Mouse (Mus musculus) kidney, postnatal 36 days (tissue): ENCODE data around the gene Gm609.
"Not testable (repeated sequence)": the region's sequence is repeated elsewhere in the genome, so short reads cannot be mapped to it uniquely, and the experiment has no call there.

Experiments
- DNase-seq, 2 experiments: peaks; one replicate each; pipeline ENCODE4 v3.0.0; 2021 to 2022; ENCODE audit warnings: mixed read lengths in 2 of 2

Gm609 gene

DNA sequence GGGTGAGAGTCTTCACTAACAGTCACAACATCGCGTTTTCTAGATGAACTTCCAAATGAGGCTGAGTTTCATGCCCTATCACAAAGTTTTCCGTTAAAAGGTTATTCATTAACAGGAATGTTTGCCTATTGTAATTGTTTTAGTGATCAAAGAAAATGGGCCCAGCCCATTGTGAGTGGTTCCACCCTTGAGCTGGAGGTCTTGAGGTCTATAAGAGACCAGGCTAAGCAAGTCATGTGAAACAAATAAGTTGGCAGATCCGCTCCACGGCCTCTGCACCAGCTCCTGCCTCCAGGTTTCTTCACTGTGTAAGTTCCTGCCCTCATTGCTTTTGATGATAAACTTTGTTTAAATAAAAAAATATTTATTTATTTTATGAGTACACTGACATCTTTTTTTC, at the start of gene Gm609:
TSS of gene Gm609 (minus strand) at position 43 of the 400 bp plus-strand sequence.
- peak in 1 of 2 experiments; percentile 7 for DNase-seq

DNA sequence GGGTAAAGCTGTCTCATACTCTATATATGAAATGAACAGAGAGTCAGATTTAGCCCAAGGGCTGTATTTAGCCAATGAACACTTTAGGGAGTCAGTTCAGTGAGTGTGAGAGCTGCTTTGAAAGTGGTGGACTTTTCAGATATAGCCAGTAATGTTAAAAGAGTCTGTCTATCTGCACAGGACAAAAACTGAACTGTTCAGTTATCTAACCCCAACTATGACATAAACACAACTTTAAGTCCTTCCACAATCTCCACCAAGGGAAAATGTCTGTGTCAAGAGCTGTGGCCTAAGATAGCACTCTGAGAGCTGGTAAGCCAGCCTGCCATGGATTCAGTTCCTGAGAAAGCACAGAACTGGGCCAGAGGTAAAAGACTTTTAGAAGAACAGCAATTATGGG, 49.3 kb upstream of the Gm609 start:
- DNase-seq: no peak

DNA sequence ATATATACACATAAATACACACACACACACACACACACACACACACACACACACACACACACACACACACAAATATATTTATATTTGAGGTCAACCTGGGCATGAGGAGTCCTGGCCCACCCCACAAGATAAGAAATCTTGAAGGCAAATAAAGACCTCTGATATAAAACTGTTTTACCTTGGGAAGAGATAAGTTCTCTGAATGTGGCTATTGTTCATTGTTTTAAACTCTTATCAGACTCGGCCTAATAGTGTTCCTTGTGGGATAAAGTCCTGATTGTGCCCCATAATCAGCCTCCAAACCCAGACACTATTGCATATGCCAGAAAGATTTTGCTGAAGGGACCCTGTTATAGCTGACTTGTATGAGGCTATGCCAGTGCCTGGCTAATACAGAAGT, 45.6 kb upstream of the Gm609 start:
- not testable (repeated sequence) for DNase-seq

DNA sequence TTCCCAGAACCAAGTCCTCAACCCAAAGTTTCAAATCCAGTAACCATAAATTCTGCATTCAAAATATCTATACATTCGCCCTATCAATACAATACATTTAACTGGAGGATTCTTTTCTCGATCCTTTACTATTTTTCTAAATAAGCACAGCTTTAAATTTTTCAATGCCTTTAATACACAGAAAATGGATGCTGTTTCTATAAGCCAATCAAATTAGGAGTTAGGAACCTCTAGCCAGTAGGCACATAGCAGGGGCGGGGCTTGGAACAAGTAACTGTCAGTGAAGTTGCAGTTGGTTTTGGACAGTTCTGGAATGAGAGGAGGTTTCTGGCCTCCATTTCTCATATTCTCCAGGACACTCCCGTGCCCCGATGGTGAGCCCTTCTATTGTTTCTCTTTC, 42.2 kb upstream of the Gm609 start, which contains the start of gene Slc9c1:
TSS of gene Slc9c1 (plus strand) at position 301 of the 400 bp plus-strand sequence.
- DNase-seq: no peak

DNA sequence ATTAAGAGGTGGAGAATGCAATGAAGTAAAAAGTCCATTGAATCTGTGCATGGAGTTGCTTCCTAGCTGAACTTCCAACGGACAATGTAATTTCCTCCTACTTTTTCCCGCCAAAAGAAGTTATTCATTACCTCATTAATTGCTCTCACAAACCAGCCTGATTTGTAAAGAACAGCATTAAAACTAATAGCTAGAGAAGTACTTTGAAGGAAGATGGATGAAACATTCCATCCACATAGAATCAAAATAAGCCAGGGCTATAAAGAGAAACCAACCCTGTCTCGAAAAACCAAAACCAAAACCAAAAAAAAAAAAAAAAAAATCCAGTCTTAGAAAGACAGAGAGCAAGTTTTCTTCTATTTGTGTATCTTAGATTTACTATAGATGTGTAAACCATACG, 39.2 kb upstream of the Gm609 start, which contains the start of gene Gm17783:
TSS of gene Gm17783 (minus strand) at position 101 of the 400 bp plus-strand sequence.
- no peak for DNase-seq

DNA sequence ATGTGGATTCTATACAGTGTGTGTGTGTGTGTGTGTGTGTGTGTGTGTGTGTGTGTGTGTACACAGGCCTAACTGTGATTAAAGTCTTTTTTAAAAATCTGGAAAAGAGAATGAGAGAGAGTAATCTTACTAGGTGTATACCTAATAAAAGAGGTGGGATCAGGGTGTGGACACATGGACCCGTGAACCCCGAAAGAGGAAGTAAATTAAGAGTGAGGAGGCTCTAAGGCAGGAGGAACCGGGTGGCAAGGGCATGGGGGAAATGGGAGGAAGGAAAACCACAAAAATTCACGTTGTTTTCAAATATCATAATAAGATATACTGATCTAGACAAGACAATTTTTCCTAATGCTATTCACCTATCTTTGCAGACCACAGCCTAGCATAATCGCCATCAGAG, 32.8 kb upstream of the Gm609 start:
- no peak for DNase-seq

DNA sequence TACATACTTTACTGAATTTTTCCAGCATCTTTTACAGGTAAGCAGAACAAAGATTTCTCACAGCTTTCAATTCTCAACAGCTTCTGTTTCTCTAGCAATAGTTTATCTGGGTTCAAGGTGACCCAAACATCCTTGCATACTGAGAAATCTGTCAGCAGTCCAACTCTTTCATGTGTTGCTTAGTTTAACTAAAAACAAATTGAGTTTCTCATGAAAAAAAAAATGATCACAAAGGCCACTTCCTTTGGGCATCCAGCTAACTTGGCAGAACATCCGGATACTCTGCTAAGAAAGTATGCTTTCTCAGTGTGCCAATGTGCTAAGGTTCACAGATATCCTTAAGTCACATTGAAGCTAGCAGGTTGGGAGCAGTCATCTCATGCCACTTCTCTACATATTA, 2.6 kb upstream of the Gm609 start:
- DNase-seq: peak; percentile 26 to 42

DNA sequence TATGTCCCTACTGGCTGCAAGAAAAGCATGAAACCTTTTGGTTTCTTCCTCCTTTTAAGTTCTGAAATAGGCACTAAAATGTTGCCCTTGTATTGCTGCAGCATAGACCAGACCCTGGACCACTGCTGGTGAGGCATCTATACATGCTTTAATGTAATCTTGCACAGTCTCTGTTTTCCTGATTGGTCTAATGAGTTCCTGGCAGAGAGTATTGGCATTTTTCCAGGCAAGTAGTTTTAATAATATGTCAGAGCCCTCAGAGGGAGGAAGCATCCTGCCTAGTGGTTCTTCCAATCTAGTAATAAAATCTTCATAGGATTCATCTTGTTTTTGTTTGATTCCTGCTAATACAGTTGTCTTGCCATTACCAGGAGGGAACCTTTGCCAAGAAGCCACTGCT, 15.8 kb downstream of the Gm609 start:
- no peak for DNase-seq

DNA sequence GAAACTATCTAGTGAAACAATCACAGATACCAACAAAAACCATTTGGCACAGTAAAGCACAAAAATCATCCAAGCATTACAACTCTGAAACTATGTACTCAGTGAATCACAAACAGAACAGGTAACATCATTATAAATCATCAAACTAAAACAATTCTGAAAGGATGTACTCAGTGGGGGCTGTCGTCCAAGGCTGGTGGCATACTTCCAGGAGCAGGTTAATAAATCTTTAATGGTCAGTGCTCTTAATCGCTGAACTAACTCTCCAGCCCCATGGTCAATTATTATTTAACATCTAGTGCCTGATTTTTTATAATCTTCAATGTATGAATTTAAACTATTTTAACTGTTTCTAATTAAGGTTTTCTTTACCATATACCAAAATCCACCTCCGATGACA, 20.9 kb downstream of the Gm609 start:
- peak; percentile 66 to 71 for DNase-seq

DNA sequence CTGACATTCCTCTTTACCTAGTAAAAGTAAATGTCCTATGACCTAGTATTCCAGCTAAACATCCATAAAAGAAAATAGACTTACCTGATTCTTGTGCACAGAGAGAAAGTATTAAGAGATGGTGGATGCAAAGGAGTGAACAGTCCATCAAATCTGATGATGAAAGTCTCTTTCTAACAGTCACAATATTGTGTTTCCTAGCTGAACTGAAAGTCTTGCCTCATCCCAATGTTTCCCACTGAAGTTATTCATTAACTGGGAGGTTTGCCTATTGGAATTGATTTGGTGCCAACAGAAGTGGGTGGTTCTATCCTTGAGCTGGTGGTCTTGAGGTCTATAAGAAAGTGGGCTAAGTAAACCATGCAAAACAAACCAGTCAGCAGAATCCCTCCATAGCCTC, 38.0 kb downstream of the Gm609 start:
- no peak for DNase-seq

DNA sequence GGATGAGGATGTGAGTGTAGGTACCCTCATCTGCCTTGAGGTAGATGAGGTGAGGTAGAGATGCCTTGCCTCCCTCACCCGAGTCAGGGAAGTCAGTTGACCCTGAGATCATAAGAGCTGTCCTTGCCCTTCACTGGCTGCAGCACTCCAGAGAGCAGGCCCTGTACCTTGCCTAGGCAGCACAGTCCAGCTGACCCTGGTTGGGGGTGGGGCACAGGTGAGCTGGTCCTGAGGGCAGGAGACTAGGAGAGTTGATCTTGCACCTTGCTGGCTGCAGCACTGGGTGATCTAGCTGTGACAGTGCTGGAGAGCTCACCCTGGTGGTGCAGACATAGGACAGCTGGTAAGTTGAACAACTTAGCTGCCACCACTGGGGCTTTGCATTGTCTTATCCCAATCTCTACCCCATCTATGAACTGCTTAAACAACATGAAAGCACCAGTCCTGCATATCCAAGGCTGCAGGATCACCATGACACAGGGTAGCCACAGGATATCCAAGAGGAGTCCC, 55.5 kb downstream of the Gm609 start:
- peak in 1 of 2 experiments; percentile 6 for DNase-seq

DNA sequence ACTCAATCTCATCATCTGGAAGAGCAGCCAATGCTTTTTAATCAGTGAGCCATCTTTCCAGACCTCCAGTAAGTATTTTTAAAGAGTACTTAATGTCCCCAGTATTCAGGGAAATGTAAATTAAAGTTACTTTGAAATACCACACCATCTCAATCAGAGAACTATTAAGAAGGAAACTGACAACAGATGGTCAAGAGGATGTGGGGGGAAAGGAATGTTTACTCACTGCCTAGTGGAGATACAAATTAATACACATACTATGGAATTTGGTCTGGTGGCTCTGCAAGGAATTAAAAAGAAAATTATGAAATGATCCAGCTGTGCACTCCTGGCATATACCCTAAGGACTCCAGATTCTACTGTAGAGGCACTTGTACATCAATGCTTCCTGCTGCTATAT, 57.2 kb downstream of the Gm609 start:
- no peak for DNase-seq

DNA sequence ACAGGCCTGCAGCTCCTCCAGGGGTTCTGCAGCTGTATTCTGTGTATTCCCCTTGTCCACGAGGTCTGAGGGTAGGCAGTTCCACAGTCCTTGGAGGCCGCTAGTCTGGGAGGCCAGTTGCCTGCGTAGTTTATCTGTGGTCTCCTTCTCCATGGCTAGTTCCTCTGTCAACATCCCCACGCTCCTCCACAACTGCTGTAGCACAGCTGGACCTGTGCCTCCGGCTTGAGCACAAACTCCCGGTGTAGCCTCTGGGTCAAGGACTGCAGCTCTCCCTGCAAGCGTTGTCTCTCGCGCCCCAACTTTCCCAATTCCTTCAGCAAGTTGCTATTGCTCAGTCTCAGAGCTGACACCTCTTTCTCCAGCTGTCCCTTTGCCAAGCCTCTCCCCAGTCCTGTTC, 65.1 kb downstream of the Gm609 start:
- DNase-seq: no peak

DNA sequence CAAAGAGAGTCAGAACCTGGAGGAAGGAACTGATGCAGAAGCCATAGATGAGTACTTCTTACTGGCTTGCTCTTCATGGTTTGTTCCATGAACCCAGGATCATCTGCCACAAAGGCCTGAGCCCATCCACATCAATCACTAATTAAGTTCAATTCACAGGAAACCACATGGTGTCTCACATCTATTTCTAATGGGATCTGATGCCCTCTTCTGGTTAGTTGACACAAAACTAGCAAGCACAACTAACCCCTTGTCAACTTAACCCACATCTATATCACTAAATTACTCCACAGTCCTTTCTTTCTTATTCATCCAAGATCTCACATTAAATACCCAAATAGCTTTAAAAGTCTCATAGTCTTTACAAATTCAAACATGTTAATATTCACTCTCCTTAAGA, 79.3 kb downstream of the Gm609 start:
- peak in 1 of 2 experiments; percentile 26 for DNase-seq

DNA sequence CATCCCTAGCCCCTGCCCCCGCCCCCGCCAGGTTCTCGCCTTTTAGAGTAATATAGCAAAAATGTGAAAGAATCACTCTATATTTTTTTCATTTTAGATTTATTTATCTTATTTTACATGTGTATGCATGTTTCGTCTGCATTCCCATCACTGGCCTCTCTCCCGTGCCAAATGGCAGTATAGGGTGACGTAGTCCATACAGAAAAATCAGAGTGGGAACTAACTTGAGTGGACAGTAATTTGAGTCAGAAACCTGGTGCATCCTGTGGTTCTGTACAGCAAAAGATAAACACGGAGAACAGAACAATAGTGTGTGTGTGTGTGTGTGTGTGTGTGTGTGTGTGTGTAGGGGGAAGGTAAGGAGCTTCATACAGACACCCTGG, 83.7 kb downstream of the Gm609 start:
- DNase-seq: not testable (repeated sequence)

DNA sequence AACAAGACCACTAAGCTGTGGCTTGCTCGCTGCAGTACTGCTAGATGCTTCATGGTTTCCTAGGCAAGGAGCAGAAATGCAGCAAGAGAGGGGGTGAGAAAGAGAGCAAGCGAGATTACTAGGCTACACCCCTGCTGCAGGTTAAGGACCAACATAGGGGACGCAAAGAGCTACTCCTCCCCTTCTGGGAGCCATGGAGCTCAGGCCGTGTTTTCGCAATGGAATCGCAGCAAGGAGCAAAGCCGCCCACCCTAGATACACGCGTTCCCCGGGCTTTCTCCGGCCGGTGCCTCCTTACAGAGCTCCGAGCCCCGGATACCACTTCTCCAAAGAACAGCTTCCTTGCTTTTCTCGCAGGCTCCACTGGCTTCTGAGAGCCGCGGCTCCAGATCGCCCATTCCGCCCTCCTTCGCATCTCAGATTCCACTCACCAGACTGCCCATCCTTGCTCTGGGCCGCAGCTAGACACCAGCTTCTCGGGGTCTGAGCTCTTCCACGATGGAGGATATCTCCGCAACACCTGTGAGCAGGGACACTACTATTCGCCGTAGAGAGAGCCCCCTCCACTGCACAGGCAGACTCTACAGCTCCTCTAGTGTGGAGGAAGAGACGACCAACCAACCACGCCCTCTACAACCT, 84.2 kb downstream of the Gm609 start, which contains the start of gene Cd200:
TSS of gene Cd200 (minus strand) at position 629 of the 639 bp plus-strand sequence.
- peak; percentile 68 to 71 for DNase-seq

DNA sequence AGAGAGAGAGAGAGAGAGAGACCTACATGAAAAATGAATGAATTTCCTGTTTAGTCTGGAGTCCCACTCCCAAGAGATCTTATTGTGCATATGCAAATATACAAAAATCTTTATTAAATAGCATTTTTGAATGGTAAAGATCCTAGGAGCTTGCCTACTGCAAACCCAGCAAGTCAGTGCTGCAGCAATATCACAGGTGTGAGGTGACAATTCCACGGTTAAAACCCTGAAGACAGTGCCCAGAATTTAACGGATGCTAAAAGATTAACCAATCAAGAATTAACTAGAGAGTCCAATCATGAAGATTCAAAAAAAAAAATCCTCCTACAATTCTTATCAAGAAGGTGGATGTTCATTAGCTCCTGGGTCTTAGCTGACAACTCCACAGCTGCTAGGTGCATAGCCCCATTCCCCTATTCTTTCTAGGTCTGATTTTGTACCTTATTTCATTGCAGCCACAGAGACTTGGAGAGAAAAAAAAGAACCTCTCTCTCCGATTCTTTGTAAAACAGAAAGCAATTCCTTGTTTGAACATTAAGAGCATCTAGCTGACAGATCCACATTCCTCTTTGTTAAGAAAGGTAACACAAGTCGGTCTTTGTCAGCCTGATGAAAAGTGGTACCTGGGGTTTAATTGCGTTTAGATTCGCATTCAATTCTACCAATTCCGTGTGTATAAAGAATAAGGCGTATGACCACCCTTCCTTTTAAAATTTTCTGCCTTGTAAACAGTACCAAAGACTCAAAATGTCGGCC, 84.9 kb downstream of the Gm609 start:
- no peak for DNase-seq

DNA sequence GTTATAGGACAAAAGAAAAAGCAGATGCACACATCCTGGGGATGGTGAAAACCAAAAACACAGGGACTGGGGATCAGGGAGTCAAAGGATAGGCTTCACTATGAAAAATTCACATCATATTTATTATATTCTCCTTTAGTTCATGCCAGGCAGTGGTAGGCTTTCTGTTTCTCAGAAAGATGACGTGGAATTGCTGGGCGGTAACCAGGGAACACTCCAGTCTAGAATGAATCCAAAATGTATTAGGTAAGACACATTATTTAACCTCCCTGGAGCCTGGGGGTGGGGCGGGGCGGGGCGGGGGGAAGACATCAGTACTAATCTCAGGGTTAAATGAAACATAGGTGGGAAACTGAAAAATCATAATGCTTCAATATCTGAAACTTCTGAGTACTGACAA, 85.7 kb downstream of the Gm609 start:
- DNase-seq: peak in 1 of 2 experiments; percentile 28

DNA sequence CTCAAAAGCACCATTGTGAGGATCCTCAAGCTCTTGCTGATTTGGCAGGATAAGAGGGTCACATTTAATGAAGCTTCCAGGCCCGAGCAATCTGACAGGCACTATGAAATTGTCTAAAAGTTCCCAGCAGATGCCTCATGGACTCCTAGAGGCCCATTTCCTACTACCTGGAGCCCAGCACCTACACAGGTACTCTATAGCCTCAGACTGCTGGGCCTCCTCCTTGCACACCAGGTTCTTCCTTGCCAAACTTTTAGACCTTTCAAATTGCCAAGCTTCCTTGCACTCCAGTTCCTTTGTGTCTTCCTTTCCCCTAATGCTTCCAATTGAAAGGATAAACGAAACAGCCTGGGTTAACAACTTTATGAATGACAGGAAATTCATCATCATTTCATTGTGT, 89.8 kb downstream of the Gm609 start:
- no peak for DNase-seq

DNA sequence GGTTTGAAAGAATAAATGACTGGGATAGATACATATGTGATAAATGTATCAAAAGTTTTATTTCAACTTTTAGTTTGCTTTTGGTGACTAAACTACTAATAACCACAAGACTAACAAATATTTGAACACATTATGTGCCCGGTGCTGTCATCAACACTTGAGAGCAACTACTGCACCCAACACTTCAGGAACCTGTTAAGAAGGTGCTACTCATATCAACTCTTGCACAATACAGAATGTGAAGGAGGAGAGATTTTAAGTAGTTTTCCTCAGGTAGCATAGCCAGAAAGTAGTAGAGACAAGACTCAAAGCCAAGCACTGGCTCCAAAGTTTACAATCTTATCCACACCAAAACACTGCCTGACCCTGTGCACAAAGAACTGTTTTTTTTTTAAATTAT, 90.7 kb downstream of the Gm609 start:
- no peak for DNase-seq

DNA sequence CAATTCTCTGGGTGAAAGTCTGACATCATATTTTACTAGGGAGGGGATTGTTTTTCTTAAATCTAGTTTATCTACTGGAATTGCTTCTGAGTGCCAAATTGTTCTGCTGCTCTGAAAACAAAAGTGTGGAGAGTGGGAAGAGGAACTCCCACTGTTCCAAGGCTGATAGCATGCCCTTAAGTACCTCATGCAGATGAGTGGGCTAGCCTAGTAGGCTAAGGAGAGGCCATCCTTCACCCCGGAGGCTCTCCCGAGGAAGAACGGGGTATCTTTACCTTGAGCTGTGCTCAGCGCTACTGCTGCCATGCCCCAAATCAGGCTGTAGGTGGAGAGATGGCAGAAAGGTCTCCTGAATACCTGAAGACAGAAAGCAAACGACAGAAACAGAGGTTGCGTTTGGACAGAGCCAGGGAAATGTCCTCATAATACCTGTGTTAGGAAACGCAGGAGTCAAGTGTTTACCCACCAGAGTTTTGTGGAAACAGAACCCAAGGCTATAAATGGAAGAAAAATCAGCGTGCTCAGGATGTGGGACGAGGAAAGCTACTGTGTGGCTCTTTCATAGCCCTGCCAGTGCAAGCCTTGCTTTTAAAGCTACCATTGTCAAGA, 92.7 kb downstream of the Gm609 start:
- DNase-seq: no peak

DNA sequence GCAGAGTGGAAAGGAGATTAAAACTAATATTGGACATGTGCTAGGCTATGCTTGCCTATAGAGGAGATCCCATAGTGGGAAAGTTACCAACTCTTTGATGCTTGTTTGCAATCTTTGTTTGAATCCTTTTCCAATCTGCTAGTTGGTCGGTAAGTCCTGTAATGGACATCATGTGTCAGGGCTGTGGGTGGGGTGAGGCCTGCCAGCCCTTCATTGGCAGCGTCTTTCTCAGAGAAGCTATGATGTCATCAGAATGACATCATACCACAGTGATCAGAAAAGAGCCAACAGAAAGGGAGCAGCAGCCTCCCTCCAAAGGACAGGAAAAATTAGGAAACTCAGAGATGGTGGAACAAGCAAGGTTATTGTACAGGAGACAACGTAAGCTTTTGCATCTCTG, 93.4 kb downstream of the Gm609 start:
- no peak for DNase-seq

DNA sequence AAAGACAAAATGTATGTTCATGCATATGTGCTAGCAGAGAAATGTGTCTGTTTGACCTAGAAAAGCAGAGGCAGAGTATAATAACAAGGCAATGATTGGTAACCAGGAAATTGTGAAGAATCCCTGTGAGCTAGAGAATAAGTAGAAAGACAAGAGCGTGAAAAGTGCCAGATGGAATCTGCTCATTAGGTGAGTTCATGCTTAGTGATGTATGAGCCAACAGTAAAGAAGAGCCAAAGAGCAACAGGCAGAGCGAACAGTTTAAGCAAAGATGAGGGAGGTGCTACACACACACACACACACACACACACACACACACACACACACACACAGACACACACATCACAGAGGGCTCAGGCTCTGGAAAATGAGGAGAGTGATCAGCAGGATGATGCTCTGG, 95.3 kb downstream of the Gm609 start:
- no peak for DNase-seq

DNA sequence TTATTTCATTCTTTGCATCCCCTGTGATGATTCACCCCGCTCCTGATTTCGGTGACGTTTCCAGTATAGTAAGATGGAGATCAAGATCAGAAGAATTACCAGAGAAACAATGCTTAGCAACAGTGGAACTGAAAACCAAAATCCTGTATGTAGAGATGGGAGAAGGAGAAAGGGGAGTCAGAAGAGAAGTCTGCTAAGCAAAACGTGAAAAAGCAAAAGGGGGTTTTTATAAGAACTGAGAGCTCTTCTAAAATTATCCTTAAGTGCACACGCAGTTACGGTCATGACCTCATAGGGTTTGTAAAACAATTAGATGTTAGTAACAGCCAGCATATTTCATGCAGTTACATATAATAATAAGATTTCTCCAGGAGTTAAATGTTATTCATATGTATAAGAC, 100.5 kb downstream of the Gm609 start:
- DNase-seq: no peak
